Comparison of ENCODE assay signal across 9 mouse cellular contexts in the genomic region with DNA sequence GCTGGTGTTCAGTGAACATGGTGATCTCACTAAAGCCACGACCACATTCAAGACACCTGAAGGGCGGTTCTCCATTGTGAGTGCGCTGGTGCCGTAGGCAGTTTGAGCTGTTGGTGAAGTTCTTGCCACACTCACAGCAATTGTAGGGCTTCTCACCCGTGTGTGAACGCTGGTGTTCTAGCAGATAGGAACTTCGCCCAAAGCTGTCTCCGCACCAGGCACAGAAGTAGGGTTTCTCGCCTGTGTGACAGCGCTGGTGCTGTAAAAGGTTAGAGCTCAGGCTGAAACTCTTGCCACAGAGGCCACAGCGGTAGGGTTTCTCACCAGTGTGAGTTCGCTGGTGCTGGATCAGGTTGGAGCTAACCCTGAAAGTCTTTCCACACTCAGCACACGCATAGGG. TPM values are rescaled to one million over a fixed set of nuclear protein-coding genes. Genes with fewer than 3 reads are reported as not detected.
DNase-seq lines count a peak whose midpoint lies in the region; ATAC-seq and TF ChIP-seq lines count a peak whose summit lies in the region.
"Had no signal": no experiment of that assay in that cellular context is flagged by ENCODE, and none has a peak within 500 bp of the region (broad histone marks: within the 10 kb centered on the region; RNA-seq: fewer than 3 reads in every experiment).

No protein-coding gene starts in this region.

- H3K27me3 ChIP-seq in kidney, adult 2 months (replicated peaks; ENCODE audit: control insufficient read depth, insufficient read depth, low read length) = no peaks in the 10 kb centered on the region
- H3K27me3 ChIP-seq in embryonic facial prominence, embryonic 12.5 days = no peaks in the 10 kb centered on the region
- H3K27me3 ChIP-seq in hindbrain, postnatal 0 days (ENCODE audit: insufficient read depth, low read length) = no peaks in the 10 kb centered on the region

- H3K4me3 ChIP-seq in kidney, adult 2 months (ENCODE audit: insufficient read depth, low read depth, low read length) = peak overlapping the region; percentile 86; the same call in 1 of the 2 replicates
- peak overlapping the region; percentile 67; the same call in 1 of the 2 replicates for H3K4me3 ChIP-seq in embryonic facial prominence, embryonic 12.5 days
- H3K4me3 ChIP-seq in hindbrain, postnatal 0 days (ENCODE audit: low read length) = no peak overlapping the region

- peak overlapping the region; percentile 67 for H3K9ac ChIP-seq in embryonic facial prominence, embryonic 12.5 days
- no peak overlapping the region for H3K9ac ChIP-seq in hindbrain, postnatal 0 days (replicated peaks; ENCODE audit: low read length)

- no peak for TF ChIP-seq CTCF in kidney, adult 2 months (conservative IDR thresholded peaks at IDR 0.05; ENCODE audit: insufficient read depth, insufficient read length, low read depth, low read length)
- no peak for TF ChIP-seq CTCF in hindbrain, postnatal 0 days (IDR thresholded peaks at IDR 0.05; ENCODE audit: low read depth)

- peaks cover 12% of the 10 kb centered on the region; the same call in 1 of the 2 replicates for H3K4me1 ChIP-seq in kidney, adult 2 months (ENCODE audit: control insufficient read depth, insufficient read depth, low read length)
- H3K4me1 ChIP-seq in embryonic facial prominence, embryonic 12.5 days = peaks cover 16% of the 10 kb centered on the region
- H3K4me1 ChIP-seq in hindbrain, postnatal 0 days (ENCODE audit: insufficient read depth, low read length) = no peaks in the 10 kb centered on the region

- no peaks in the 10 kb centered on the region for H3K36me3 ChIP-seq in kidney, adult 2 months (ENCODE audit: control insufficient read depth, insufficient read depth, low read length)
- H3K36me3 ChIP-seq in embryonic facial prominence, embryonic 12.5 days = peaks cover 18% of the 10 kb centered on the region
- H3K36me3 ChIP-seq in hindbrain, postnatal 0 days (ENCODE audit: insufficient read depth, low read length) = peaks cover 10% of the 10 kb centered on the region; the same call in 1 of the 2 replicates

- peak overlapping the region; percentile 73 for H3K4me2 ChIP-seq in embryonic facial prominence, embryonic 12.5 days (replicated peaks)
- H3K4me2 ChIP-seq in hindbrain, postnatal 0 days (ENCODE audit: low read depth, low read length) = peak overlapping the region; percentile 93; the same call in 1 of the 2 replicates

- H3K27ac ChIP-seq in kidney, adult 2 months (ENCODE audit: insufficient read depth, low read depth, low read length) = peak overlapping the region; percentile 67
- peak overlapping the region; percentile 96; the same call in 1 of the 2 replicates for H3K27ac ChIP-seq in embryonic facial prominence, embryonic 12.5 days
- H3K27ac ChIP-seq in hindbrain, postnatal 0 days = peak overlapping the region; percentile 97; the same call in 1 of the 2 replicates

- no peak for TF ChIP-seq POLR2A in kidney, adult 2 months (IDR thresholded peaks at IDR 0.05; ENCODE audit: low read depth, low read length)

- ATAC-seq in embryonic facial prominence, embryonic 12.5 days (ENCODE audit: insufficient number of reproducible peaks, insufficient read depth, low FRiP score, low TSS enrichment) = no peak
- ATAC-seq in hindbrain, postnatal 0 days = no peak

- DNase-seq in kidney, adult 2 months = no peak
- DNase-seq in kidney, postnatal 36 days = no peak
- DNase-seq in hindbrain, postnatal 0 days (ENCODE audit: low spot score) = no peak
- DNase-seq in natural killer cell, adult 2 months (ENCODE audit: low spot score in 2 of 2) = peak; percentile 39 to 65
- no peak for DNase-seq in spleen, adult 18-20 months
- DNase-seq in urinary bladder, adult 2 months (ENCODE audit: low spot score) = no peak

- WGBS in kidney, adult 2 months = 90% methylated on average over 13 of the region's 13 CpGs
- WGBS in embryonic facial prominence, embryonic 12.5 days = 92% methylated on average over 13 of the region's 13 CpGs
- WGBS in hindbrain, postnatal 0 days = 95% methylated on average over 13 of the region's 13 CpGs

- H3K9me3 ChIP-seq in embryonic facial prominence, embryonic 12.5 days = no peaks in the 10 kb centered on the region
- H3K9me3 ChIP-seq in hindbrain, postnatal 0 days (ENCODE audit: low read length) = no peaks in the 10 kb centered on the region

RNA-seq across cellular contexts. Expression of a gene that starts 0.7 kb away (rescaled TPM):
- 27.9 and 35.1 TPM in 2 replicates for polyA plus RNA-seq in kidney, adult 2 months (2012; rRNA removed)
- 18.6 and 18.8 TPM in 2 replicates for polyA plus RNA-seq in embryonic facial prominence, embryonic 12.5 days (2016; fragmentation: Nextera tagmentation; extraction: Ambion mirVana)
- total RNA-seq in hindbrain, postnatal 0 days (2014; rRNA removed) = 21.1 and 27.6 TPM in 2 replicates
- polyA plus RNA-seq in hindbrain, postnatal 0 days (2015; fragmentation: Nextera tagmentation; extraction: Ambion mirVana) = 15.2 and 16.4 TPM in 2 replicates
- polyA plus RNA-seq in urinary bladder, adult 2 months (2012; rRNA removed) = 18.6 and 20.4 TPM in 2 replicates

RNA-seq across cellular contexts. Expression of a gene that starts 1.4 kb away (rescaled TPM):
- polyA plus RNA-seq in kidney, adult 2 months (2012; rRNA removed) = 3.1 and 3.2 TPM in 2 replicates
- 9.9 and 10.3 TPM in 2 replicates for polyA plus RNA-seq in embryonic facial prominence, embryonic 12.5 days (2016; fragmentation: Nextera tagmentation; extraction: Ambion mirVana)
- 5.6 and 7.5 TPM in 2 replicates for total RNA-seq in hindbrain, postnatal 0 days (2014; rRNA removed)
- 4.3 and 5.1 TPM in 2 replicates for polyA plus RNA-seq in hindbrain, postnatal 0 days (2015; fragmentation: Nextera tagmentation; extraction: Ambion mirVana)
- 6.1 and 6.3 TPM in 2 replicates for polyA plus RNA-seq in urinary bladder, adult 2 months (2012; rRNA removed)

RNA-seq across cellular contexts. Expression of a gene that starts 10.2 kb away (rescaled TPM):
- 15.1 and 16.1 TPM in 2 replicates for polyA plus RNA-seq in kidney, adult 2 months (2012; rRNA removed)
- 44.4 and 47.7 TPM in 2 replicates for polyA plus RNA-seq in embryonic facial prominence, embryonic 12.5 days (2016; fragmentation: Nextera tagmentation; extraction: Ambion mirVana)
- 19.8 and 20.6 TPM in 2 replicates for total RNA-seq in hindbrain, postnatal 0 days (2014; rRNA removed)
- polyA plus RNA-seq in hindbrain, postnatal 0 days (2015; fragmentation: Nextera tagmentation; extraction: Ambion mirVana) = 22.7 and 23.3 TPM in 2 replicates
- 155 and 317 TPM in 2 replicates for polyA plus RNA-seq in urinary bladder, adult 2 months (2012; rRNA removed)

RNA-seq across cellular contexts. Expression of a gene that starts 29.0 kb away (rescaled TPM):
- 1,002 and 1,068 TPM in 2 replicates for polyA plus RNA-seq in kidney, adult 2 months (2012; rRNA removed)
- polyA plus RNA-seq in embryonic facial prominence, embryonic 12.5 days (2016; fragmentation: Nextera tagmentation; extraction: Ambion mirVana) = 0.35 TPM in 1 of 2 replicates, not detected in the other
- total RNA-seq in hindbrain, postnatal 0 days (2014; rRNA removed) = not detected in 2 replicates
- polyA plus RNA-seq in hindbrain, postnatal 0 days (2015; fragmentation: Nextera tagmentation; extraction: Ambion mirVana) = 0.38 and 0.42 TPM in 2 replicates
- 0.10 TPM in 1 of 2 replicates, not detected in the other for polyA plus RNA-seq in urinary bladder, adult 2 months (2012; rRNA removed)
- total RNA-seq: adrenal gland, postnatal 36 days; gastrocnemius, postnatal 10 days had no signal

RNA-seq across cellular contexts. Expression of a gene that starts 30.2 kb away (rescaled TPM):
- polyA plus RNA-seq in kidney, adult 2 months (2012; rRNA removed) = 13.4 and 77.1 TPM in 2 replicates
- 4.0 and 7.9 TPM in 2 replicates for polyA plus RNA-seq in embryonic facial prominence, embryonic 12.5 days (2016; fragmentation: Nextera tagmentation; extraction: Ambion mirVana)
- not detected in 2 replicates for total RNA-seq in hindbrain, postnatal 0 days (2014; rRNA removed)
- 0.83 and 0.93 TPM in 2 replicates for polyA plus RNA-seq in hindbrain, postnatal 0 days (2015; fragmentation: Nextera tagmentation; extraction: Ambion mirVana)
- polyA plus RNA-seq in urinary bladder, adult 2 months (2012; rRNA removed) = 0.24 and 0.26 TPM in 2 replicates

Comparison
In these comparisons a context has a peak if more than half of its experiments do, and no peak if none do; other contexts are left out.
1. DNase-seq: peak in natural killer cell, adult 2 months (2 of 2); none in kidney, adult 2 months (single experiment), kidney, postnatal 36 days (0 of 2), hindbrain, postnatal 0 days (single experiment), spleen, adult 18-20 months (0 of 2) and urinary bladder, adult 2 months (single experiment).
2. Peak in every context shown above with its lines, with median percentiles within 50 percentile points of each other: H3K27ac ChIP-seq.